Mouse (Mus musculus) layer of hippocampus, adult 2 months (tissue): ENCODE measurements around the gene Pm20d2. TPM values are rescaled to one million over a fixed set of nuclear protein-coding genes. Genes with fewer than 3 reads are reported as not detected.

ENCODE experiments used
- DNase-seq, 2 experiments: peaks; one replicate each; pipeline ENCODE4 v3.0.0; 2022; ENCODE audit warnings: low spot score in 2 of 2
- H3K27ac ChIP-seq: fragments of 200-600 bp; 2 replicates; pipeline ENCODE4 v1.8.1; 2022
- H3K4me3 ChIP-seq: fragments of 200-600 bp; 2 replicates; pipeline ENCODE4 v1.8.1; 2022; ENCODE audit warnings: mild to moderate bottlenecking
- CTCF ChIP-seq: fragments of 200-600 bp; conservative IDR thresholded peaks from 2 replicates; pipeline ENCODE4 v1.8.1; 2022; ENCODE audit warnings: antibody characterized with exemption, mild to moderate bottlenecking, moderate library complexity
- long read RNA-seq, 2 experiments: library from polyadenylated mRNA; stranded (forward); transcript quantifications; one replicate each; pipeline ENCODE4 v2.0.0; 2021; ENCODE audit warnings: borderline mapping rate in 2 of 2
- total RNA-seq, 2 experiments: library from RNA; stranded (reverse); gene quantifications; 2 replicates each; pipeline ENCODE4 v1.2.3; 2021

The Pm20d2 gene
- total RNA-seq: 10 to 100 TPM; 10.6 to 10.9 TPM
- long read RNA-seq, experiment 1, partial matches to known transcripts: 0 of 8 reads
- long read RNA-seq, experiment 1, other reads (novel, unspliced or antisense): 4 of 8 reads
- long read RNA-seq, experiment 2, partial matches to known transcripts: 0 of 7 reads
- long read RNA-seq, experiment 2, other reads (novel, unspliced or antisense): 4 of 7 reads

DNA sequence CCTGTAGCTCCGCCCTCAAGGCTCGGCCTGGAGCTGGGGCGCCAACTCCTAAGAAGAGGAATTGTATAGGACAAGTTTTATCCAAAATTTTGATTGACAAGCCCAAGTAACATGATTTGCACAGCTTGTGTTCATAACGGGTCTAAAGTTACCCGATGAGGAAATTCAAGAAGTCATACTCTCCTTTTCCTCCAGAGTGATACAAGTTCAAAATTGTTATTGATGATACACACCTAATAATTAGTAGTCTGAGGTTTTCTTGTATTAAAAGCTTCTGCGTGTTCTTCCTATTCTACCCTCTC lies at the start of gene Pm20d2:
Gene Pm20d2 (minus strand): TSS at position 3 of the 302 bp plus-strand sequence.
- no peak for DNase-seq
- Histone ChIP-seq H3K4me3 (peak within 1 kb of the TSS; percentile 55), H3K27ac (peak within 1 kb of the TSS; percentile 96)
- no peak for TF ChIP-seq CTCF

DNA sequence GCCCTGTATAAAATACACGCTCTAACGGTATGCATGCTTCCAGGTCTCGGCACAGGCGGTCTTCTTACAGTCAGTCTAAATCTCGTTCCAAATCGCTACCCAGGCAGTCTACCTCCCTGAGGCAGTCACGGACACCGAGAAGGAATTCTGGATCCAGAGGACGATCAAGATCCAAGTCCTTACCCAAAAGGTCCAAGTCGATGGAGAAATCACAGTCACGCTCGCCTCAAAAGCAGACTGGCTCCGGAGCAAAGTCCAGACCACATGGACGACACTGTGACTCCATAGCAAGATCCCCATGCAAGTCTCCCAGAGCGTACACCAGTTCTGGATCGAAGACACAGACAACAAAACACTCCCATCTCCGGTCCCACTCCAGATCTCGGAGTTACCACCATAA lies 41.3 kb upstream of the Pm20d2 start:
- Histone ChIP-seq H3K4me3 (no peak overlapping the region), H3K27ac (no peak overlapping the region)
- no peak for DNase-seq
- TF ChIP-seq CTCF: no peak

DNA sequence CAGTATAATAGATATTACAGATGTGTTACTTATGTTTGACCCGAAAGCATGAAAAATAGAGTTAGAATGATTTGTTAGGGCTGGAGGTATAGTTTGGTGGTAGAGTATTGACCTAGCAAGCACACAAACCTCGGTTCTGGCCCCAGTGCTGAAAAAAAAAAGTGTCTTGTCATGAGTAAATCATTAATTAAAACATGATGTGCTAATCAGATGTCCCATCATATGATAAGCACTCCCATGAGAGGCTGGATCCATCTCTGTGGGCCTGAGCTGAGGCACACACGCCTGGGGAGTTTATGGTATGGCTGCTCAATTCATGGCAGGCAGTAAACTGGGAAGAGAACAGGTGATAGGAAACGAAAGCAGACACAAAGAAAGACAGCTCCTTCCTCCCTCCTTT lies 40.1 kb upstream of the Pm20d2 start:
- Histone ChIP-seq H3K4me3 (no peak overlapping the region), H3K27ac (no peak overlapping the region)
- DNase-seq: no peak
- TF ChIP-seq CTCF: no peak

DNA sequence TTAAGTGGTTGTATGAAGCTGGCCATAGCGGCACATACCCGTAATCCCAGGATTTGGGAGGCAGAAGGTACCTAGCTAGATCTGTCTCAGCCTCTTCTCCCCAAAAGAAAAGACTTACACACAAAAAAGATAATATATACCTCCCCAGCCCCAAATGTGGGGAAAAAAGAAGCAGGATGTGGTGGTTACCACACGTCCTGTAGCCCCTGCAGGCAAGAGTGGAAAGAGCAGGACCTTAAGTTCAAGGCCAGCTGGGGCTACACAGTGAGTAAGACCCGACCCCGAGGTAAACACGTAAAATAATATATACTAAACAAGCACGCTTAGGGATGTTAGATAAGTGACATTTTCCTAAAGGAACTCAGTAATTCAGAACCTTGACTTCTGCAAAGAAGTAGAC lies 37.6 kb upstream of the Pm20d2 start:
- H3K27ac ChIP-seq: no peak overlapping the region
- H3K4me3 ChIP-seq: no peak overlapping the region
- no peak for DNase-seq
- TF ChIP-seq CTCF: no peak

DNA sequence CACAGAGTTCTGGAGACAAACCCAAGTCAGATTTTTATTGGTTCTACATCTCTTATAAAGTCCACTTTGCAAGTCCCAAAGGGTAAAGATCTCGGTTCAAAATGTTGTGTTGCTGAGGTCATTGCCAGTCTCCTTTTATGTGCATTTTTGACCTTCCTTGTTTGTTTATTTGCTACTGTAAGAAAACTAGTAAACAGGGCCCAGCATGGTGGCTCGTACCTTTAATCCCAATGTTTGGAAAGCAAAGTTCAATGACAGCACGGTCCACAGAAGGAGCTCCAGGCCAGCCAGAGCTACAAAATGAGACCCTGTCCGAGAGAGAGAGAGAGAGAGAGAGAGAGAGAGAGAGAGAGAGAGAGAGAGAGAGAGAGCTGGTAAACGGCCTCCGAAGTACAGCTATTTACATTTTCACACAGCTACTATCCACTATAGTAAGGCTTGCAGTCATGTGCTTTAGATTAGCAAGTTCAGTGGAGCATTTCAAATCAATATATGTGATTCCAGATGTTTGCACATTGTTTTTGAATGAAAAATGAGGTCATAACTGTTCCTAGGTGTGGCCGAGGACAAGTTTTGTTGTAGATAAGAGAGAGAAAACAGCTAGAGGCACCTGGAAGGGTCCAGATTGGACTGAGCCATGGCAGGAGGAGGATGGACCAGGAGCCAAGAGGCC lies 34.6 kb upstream of the Pm20d2 start:
- DNase-seq: no peak
- TF ChIP-seq CTCF: no peak
- H3K4me3 ChIP-seq: no peak overlapping the region
- H3K27ac ChIP-seq: no peak overlapping the region

DNA sequence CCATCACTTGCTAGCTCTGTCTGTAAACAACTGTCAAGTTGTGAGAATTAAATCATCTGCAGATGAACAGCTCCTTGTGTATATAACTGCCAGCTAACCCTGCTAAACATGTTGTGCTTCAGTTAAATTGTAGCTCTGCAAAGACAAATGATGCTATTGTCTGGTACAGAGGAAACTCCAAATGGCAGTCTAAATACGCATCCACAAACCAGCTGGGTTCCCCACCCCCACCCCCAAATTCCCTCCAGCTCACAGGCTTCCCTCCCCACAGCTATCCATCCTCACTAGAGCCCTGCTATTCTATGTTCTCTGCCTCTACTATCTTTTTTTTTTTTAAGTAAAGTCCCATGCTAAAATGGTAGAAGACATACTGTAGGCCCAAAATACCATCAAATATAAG lies 32.3 kb upstream of the Pm20d2 start:
- peak overlapping the region; percentile 75; the same call in 1 of the 2 replicates for H3K27ac ChIP-seq
- TF ChIP-seq CTCF: no peak
- no peak overlapping the region for H3K4me3 ChIP-seq
- no peak for DNase-seq

DNA sequence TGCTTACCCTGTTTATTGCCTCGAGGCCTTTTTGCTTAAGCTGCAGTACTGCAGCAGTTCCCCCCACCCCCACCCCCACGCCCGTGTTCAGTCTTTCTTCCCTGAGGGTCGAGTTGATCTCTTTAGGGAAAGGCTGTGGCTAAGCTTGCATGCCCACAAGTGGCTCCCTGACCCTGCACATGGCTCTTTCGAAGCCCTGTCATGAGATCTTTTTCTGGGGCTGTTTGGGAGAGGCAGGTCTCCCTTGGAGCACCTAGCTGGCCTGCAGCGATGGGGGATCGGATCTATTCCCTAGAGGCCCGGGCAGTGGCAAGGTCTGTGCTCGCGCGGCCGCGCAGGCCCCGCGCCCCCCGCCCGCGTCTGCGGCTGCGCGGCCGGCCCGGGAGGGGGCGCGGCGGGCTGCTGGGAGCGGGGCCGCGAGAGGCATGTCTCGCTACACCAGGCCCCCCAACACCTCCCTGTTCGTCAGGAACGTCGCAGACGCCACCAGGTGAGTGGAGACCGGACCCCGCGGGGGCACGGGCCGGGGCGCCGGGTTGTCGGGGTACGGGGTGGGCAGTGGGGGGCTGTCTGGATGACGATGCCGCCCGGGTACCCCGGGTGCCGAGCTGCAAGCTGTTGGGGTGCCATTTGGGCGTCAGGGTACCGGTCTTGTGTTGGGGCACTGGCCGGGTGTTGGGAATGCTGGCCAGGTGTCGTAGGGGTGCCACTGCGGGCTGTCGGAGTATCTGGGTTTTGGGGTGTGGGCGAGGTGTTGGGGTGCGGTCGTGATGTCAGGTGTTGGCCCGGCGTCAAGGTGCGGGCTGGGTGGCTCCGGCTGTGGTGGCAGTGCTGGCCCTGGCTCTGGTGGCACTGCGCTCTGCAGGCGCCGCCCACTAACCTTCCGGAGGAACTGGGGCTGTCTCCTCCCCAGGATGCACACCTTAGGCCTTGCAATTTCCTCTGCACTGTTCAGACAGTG lies 19.6 kb upstream of the Pm20d2 start, which contains the start of gene Srsf12:
Gene Srsf12 (plus strand): TSS at position 111 of the 961 bp plus-strand sequence.
- DNase-seq: peak in 1 of 2 experiments; percentile 24
- Histone ChIP-seq H3K4me3 (peak within 1 kb of the TSS; percentile 79), H3K27ac (peak within 1 kb of the TSS; percentile 93)
- peak; percentile 52 for TF ChIP-seq CTCF

DNA sequence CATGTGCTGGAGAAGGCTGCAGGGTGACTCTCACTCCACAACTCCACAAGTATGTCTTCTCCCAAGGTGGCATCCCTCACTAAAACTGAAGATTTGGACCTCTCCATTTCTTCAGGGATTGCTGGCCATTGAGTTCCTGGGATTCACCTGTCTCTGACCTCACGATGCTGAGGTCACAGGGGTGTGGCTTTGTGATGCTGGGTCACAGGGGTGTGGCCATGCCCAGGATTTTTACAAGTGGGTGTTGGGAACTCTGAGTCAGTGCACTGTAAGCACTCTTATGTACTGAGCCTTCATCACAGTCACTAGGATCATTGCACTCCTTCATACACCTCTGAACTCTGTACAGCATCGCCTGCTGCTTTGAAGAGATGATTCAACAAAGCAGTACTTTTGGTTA lies 18.0 kb upstream of the Pm20d2 start:
- no peak for DNase-seq
- Histone ChIP-seq H3K4me3 (no peak overlapping the region), H3K27ac (no peak overlapping the region)
- no peak for TF ChIP-seq CTCF

DNA sequence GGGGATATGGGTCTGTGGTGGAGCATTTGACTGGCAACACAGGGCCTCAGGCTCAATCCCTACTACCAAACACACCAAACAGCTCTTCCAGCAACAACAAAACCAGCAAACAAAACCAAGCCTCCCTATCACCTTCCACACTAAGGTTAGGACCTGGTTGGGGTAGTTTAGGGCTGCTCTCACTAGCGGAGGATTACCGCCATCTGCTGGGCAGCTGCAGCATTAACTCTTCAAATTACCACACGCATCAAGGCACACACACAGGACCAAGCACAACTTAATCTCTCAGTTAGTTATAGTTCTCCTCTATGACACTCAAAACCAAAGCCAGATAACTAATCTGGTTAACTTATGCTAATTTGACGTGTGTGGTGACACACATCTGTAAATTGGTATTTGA lies 15.1 kb upstream of the Pm20d2 start:
- Histone ChIP-seq H3K27ac (no peak overlapping the region), H3K4me3 (no peak overlapping the region)
- DNase-seq: peak; percentile 23 to 53
- TF ChIP-seq CTCF: peak; percentile 88

DNA sequence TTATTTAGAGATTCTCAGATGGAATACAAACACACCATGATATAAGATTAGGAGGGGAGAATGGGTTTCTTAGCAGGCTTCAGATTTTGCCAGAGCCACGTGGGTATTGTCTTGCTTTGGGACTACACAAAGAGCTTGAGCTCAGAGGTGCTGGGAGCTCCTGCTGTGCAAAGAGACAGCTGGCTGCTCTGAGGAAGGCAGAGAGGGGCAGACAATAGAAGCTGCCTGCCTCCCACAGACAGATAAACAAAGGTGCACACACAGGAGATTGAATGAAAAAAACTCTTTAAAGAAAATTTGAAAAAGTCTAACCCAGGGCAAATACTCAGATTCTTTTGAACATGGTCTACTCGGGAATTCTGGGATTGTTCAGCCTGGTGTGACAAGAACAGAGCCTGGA lies 8.6 kb upstream of the Pm20d2 start:
- no peak for DNase-seq
- H3K27ac ChIP-seq: no peak overlapping the region
- no peak for TF ChIP-seq CTCF
- no peak overlapping the region for H3K4me3 ChIP-seq

DNA sequence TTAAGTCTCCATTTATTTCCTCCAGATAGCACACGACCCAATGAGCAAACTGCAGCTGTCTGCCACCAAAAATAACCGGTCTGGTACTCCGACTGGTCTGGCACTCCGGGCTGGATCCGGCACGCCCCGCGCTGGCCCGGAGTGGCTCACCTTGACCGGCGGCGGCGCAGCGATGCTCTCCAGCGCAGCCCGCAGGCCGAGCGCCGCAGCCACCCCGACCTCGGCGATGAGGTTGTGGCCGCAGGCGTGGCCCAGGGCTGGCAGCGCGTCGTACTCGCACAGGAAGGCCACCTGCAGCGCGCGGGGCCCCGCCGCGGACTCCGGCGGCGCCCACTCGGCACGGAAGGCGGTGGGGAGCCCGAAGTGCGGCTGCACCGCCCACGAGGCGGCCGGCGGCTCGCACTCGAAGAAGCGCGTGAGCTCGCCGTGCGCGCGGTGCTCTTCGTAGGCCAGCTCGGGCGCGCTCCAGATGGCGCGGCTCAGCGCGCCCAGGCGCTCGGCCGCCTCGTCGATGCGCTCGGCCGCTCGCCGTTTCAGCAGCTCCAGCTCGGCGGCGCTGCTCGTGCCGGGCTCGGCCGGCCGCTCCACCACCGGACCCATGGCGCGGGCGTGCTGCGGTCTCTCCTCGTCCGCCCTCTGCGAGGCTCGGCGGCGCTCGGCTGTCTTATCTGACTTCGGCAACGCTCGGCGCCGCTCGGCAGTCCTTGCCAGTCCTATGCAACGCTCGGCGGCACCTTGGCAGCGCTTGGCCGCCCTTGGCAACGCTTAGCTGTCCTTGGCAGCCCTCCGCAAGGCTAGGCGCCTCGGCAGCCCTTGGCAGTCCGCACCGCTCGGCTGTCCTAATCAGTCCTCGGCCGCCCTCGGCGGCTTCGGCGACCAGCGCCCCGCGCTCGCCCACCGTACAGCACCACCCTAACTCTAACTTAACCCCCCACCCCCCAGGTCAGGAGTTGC lies 479 bp downstream of the Pm20d2 start:
- Histone ChIP-seq H3K27ac (peak overlapping the region; percentile 96), H3K4me3 (peak overlapping the region; percentile 55)
- peak; percentile 79 to 85 for DNase-seq
- peak; percentile 53 for TF ChIP-seq CTCF

DNA sequence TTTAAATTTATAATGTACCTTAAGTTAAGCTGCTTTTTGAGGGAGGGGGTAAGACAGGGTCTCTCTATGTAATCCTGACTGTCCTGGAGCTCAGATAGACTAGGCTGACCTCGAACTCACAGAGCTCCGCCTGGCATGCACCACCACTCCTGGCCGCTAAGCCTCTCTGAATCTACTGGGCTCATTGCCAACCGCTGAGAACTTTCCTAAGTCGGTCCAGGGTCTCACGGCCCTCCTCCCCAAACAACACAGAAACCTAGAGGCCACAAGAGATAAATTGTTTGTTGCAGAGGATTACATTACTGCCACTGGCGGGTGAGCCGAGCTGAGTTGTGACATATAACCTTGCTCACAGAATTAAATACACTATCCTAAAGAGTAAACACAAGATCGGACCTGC lies 1.4 kb downstream of the Pm20d2 start:
- no peak for DNase-seq
- H3K4me3 ChIP-seq: peak overlapping the region; percentile 55
- H3K27ac ChIP-seq: peak overlapping the region; percentile 96
- TF ChIP-seq CTCF: peak; percentile 64
